Mouse (Mus musculus): ENCODE data around the gene Mrpl3.

- TF ChIP-seq POLR2A (IDR thresholded peaks at IDR 0.05; ENCODE audit: borderline replicate concordance, extremely low read depth, insufficient read depth, insufficient read length, poor library complexity, severe bottlenecking): no peak
- no peak for TF ChIP-seq CTCF (IDR thresholded peaks at IDR 0.05; ENCODE audit: borderline replicate concordance, extremely low read depth, insufficient read depth, insufficient read length)
Measured at GRCm38 (mm10) chr9:105010721-105011120, 42.3 kb upstream of the Mrpl3 start.
